Mouse (Mus musculus) brain, adult 10 weeks (tissue): Measurements from ENCODE around the gene Gpr149. TPM values are rescaled to one million over a fixed set of nuclear protein-coding genes. Genes with fewer than 3 reads are reported as not detected.

Experiments
- polyA plus RNA-seq: library from polyadenylated mRNA; stranded (reverse); fragments of 350-450 nt; fragmentation: Illumina TruSeq; extraction: RNeasy Lipid Tissue Mini Kit (QIAGEN cat#74804); gene quantifications from one replicate; pipeline ENCODE4 v1.2.3, GENCODE M21; 2015; ENCODE audit warnings: low read depth, low replicate concordance

Gene Gpr149
- polyA plus RNA-seq, result 1.7 TPM

DNA sequence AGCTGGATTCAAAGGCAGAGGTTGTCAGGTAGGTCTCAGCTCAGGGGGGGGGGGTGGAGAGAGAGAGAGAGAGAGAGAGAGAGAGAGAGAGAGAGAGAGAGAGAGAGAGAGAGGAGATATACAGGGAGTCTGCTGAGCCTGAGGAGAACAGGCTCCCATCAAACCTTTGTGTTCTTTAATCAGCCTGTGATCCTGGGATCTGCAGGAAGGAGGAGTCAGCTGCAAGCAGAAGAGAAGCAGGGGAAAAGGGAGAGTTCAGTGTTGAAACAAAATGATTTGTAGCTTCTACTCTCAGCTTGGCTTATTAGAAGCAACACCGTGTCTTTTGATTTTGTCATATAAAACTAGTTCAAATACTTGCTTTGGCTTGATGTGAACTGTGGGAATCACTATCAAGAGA lies at the start of gene Gpr149:
Gene Gpr149 (minus strand): TSS at position 168 of the 400 bp plus-strand sequence.

DNA sequence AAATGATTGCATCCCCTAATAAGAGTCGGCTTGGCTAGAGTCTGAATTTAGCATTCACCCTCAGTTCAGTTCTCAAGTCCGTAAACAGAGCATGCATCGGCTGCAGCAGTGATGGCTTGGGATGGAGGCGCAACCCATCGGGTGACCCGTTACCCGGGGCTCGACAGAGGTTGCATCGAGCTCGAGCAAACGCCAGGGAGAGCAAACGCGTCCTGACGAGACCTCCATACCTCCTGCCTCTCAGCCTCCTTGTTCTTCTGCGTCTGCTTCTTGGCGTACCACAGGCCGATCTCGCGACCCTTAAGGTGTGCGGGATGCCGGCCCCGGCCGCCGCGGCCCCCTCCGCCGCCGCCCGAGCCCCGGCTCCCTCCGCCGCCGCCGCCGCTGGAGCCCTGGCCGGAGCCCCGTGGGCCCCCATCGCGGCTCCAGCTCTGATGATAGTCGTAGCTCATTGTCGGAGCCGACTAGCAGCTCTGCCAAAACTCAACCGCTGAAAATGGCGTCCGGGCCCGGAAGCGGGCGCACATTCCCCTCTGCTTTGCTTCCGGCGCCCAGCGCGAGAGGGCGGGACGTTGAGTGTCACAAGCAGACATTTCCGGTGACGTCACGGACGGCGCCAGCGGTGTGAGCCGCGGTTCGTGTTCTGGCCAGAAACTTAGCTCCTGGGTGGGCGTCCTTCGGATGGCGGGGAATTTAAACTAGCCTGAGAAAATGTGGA lies 98.3 kb downstream of the Gpr149 start, which contains the start of gene Dhx36:
Gene Dhx36 (minus strand): TSS at position 517 of the 718 bp plus-strand sequence.

Other genes with a start within 250 kb of the Gpr149 start
- 49.8 TPM for gene Dhx36, start 98.1 kb downstream of the Gpr149 start, polyA plus RNA-seq